Mouse (Mus musculus) MEL (cell line): ENCODE results near the gene Npcd. TPM values are rescaled to one million over a fixed set of nuclear protein-coding genes. Genes with fewer than 3 reads are reported as not detected.
A peak's percentile ranks its signal among the peaks of the same experiment; 100 is the strongest.

ENCODE experiments used
- DNase-seq: peaks from one replicate; pipeline ENCODE4 v3.0.0; 2011; ENCODE audit warnings: low read depth, low spot score
- H3K27ac ChIP-seq: 2 replicates; pipeline ENCODE4 v1.5.1; 2012; ENCODE audit warnings: low read depth, mild to moderate bottlenecking, control low read depth, low read length, moderate library complexity; ENCODE audit not compliant: control insufficient read depth
- H3K27me3 ChIP-seq, 2 experiments: fragments of 150-350 bp in 1 of 2; sonication (generic) in 1 of 2; 2 replicates each; pipeline ENCODE4 v1.6.1; 2012; ENCODE audit warnings: low read length in 2 of 2, mild to moderate bottlenecking in 2 of 2, improper control_type of control experiment in 1 of 2, moderate library complexity in 1 of 2; ENCODE audit not compliant: insufficient read depth in 2 of 2, control insufficient read depth in 1 of 2
- H3K36me3 ChIP-seq, 2 experiments: 2 replicates each; pipeline ENCODE4 v1.6.1; 2012 to 2014; ENCODE audit warnings: low read length in 2 of 2, improper control_type of control experiment in 1 of 2, inconsistent platforms in 1 of 2, mild to moderate bottlenecking in 1 of 2; ENCODE audit not compliant: insufficient read depth in 2 of 2, control insufficient read depth in 1 of 2
- H3K4me1 ChIP-seq, 2 experiments: fragments of 150-350 bp in 1 of 2; sonication (generic) in 1 of 2; 2 replicates each; pipeline ENCODE4 v1.6.1; 2012; ENCODE audit warnings: low read length in 2 of 2, improper control_type of control experiment in 1 of 2, mild to moderate bottlenecking in 1 of 2; ENCODE audit not compliant: insufficient read depth in 2 of 2, control insufficient read depth in 1 of 2
- H3K4me3 ChIP-seq, 2 experiments: fragments of 150-350 bp in 1 of 2; sonication (generic) in 1 of 2; 2 replicates each; pipeline ENCODE4 v1.5.1; 2012; ENCODE audit warnings: low read depth in 2 of 2, low read length in 2 of 2, mild to moderate bottlenecking in 2 of 2, moderate library complexity in 2 of 2, control low read depth in 1 of 2, improper control_type of control experiment in 1 of 2; ENCODE audit not compliant: control insufficient read depth in 1 of 2, insufficient read depth in 1 of 2
- H3K79me2 ChIP-seq: 2 replicates; pipeline ENCODE4 v1.6.1; 2012; ENCODE audit warnings: mild to moderate bottlenecking, low read length, moderate library complexity; ENCODE audit not compliant: control insufficient read depth, poor library complexity, insufficient read depth
- H3K9ac ChIP-seq: 2 replicates; pipeline ENCODE4 v1.6.1; 2012; ENCODE audit warnings: low read depth, mild to moderate bottlenecking, control low read depth, low read length, moderate library complexity; ENCODE audit not compliant: control insufficient read depth, poor library complexity, severe bottlenecking
- H3K9me3 ChIP-seq: fragments of 150-350 bp; sonication (generic); replicated peaks from 2 replicates; pipeline ENCODE4 v1.6.1; 2012; ENCODE audit warnings: mild to moderate bottlenecking, low read length, improper control_type of control experiment, moderate library complexity; ENCODE audit not compliant: insufficient read depth
- CHD1 ChIP-seq: IDR thresholded peaks from 2 replicates; pipeline ENCODE4 v1.6.1; 2012; ENCODE audit warnings: low read depth, mild to moderate bottlenecking, inconsistent platforms, low read length, improper control_type of control experiment
- CHD2 ChIP-seq: IDR thresholded peaks from 2 replicates; pipeline ENCODE4 v1.6.1; 2011; ENCODE audit warnings: low read length, improper control_type of control experiment
- E2F4 ChIP-seq: IDR thresholded peaks from 2 replicates; pipeline ENCODE4 v1.6.1; 2011; ENCODE audit warnings: low read depth, low read length, improper control_type of control experiment, borderline replicate concordance
- ELF1 ChIP-seq: IDR thresholded peaks from 2 replicates; pipeline ENCODE4 v1.6.1; 2014; ENCODE audit warnings: low read depth, mild to moderate bottlenecking, inconsistent platforms, low read length, improper control_type of control experiment, moderate library complexity
- EP300 ChIP-seq, 2 experiments: IDR thresholded peaks; 2 replicates each; pipeline ENCODE4 v1.6.1; 2011; ENCODE audit warnings: improper control_type of control experiment in 2 of 2, low read length in 2 of 2, low read depth in 1 of 2, mild to moderate bottlenecking in 1 of 2
- ETS1 ChIP-seq: IDR thresholded peaks from 2 replicates; pipeline ENCODE4 v1.6.1; 2012; ENCODE audit warnings: low read depth, mild to moderate bottlenecking, inconsistent platforms, low read length, improper control_type of control experiment, moderate library complexity
- HCFC1 ChIP-seq: IDR thresholded peaks from 2 replicates; pipeline ENCODE4 v1.6.1; 2012; ENCODE audit warnings: low read depth, mild to moderate bottlenecking, inconsistent platforms, low read length, improper control_type of control experiment, moderate library complexity
- MAX ChIP-seq: IDR thresholded peaks from 2 replicates; pipeline ENCODE4 v1.6.1; 2011; ENCODE audit warnings: low read length, improper control_type of control experiment
- MAZ ChIP-seq: IDR thresholded peaks from 2 replicates; pipeline ENCODE4 v1.6.1; 2012; ENCODE audit warnings: low read depth, mild to moderate bottlenecking, inconsistent platforms, low read length, improper control_type of control experiment
- MXI1 ChIP-seq: IDR thresholded peaks from 2 replicates; pipeline ENCODE4 v1.6.1; 2011; ENCODE audit warnings: mild to moderate bottlenecking, low read depth, low read length, improper control_type of control experiment
- NELFE ChIP-seq: IDR thresholded peaks from 2 replicates; pipeline ENCODE4 v1.6.1; 2011; ENCODE audit warnings: low read depth, low read length, improper control_type of control experiment
- NRF1 ChIP-seq: IDR thresholded peaks from 2 replicates; pipeline ENCODE4 v1.6.1; 2014; ENCODE audit warnings: low read depth, mild to moderate bottlenecking, inconsistent platforms, low read length, improper control_type of control experiment, moderate library complexity; ENCODE audit not compliant: poor library complexity, insufficient read depth, severe bottlenecking
- POLR2A ChIP-seq, 2 experiments: IDR thresholded peaks; 2 replicates each; pipeline ENCODE4 v1.6.1; 2011 to 2012; ENCODE audit warnings: low read length in 2 of 2, mild to moderate bottlenecking in 2 of 2, control low read depth in 1 of 2, improper control_type of control experiment in 1 of 2, low read depth in 1 of 2, moderate library complexity in 1 of 2; ENCODE audit not compliant: control insufficient read depth in 1 of 2, insufficient read depth in 1 of 2, poor library complexity in 1 of 2
- SIN3A ChIP-seq: IDR thresholded peaks from 2 replicates; pipeline ENCODE4 v1.6.1; 2012; ENCODE audit warnings: low read length, improper control_type of control experiment, inconsistent platforms
- SMC3 ChIP-seq: IDR thresholded peaks from 2 replicates; pipeline ENCODE4 v1.6.1; 2011; ENCODE audit warnings: low read depth, low read length, improper control_type of control experiment
- TBP ChIP-seq: IDR thresholded peaks from 2 replicates; pipeline ENCODE4 v1.8.0; 2011; ENCODE audit warnings: low read depth, low read length, improper control_type of control experiment
- TCF12 ChIP-seq: IDR thresholded peaks from 2 replicates; pipeline ENCODE4 v1.6.1; 2014; ENCODE audit warnings: low read depth, mild to moderate bottlenecking, inconsistent platforms, low read length, improper control_type of control experiment, moderate library complexity
- ZMIZ1 ChIP-seq: IDR thresholded peaks from 2 replicates; pipeline ENCODE4 v1.6.1; 2012; ENCODE audit warnings: low read depth, mild to moderate bottlenecking, inconsistent platforms, low read length, improper control_type of control experiment, moderate library complexity
- polyA plus RNA-seq, 2 experiments: library from polyadenylated mRNA; stranded (reverse) in 1 of 2; unstranded in 1 of 2; fragments of >175 nt in 1 of 2; fragments of >200 nt in 1 of 2; gene quantifications; 2 replicates each; pipeline versions ENCODE4 v1.2.1 to v1.2.4; 2012; ENCODE audit warnings: low replicate concordance in 2 of 2, low read depth in 1 of 2; ENCODE audit not compliant: insufficient read length in 2 of 2, insufficient read depth in 1 of 2, missing spikeins in 1 of 2
- total RNA-seq: library from RNA; depleted of rRNA; stranded (reverse); fragments of 300-350 nt; gene quantifications from 2 replicates; pipeline ENCODE4 v1.2.3, GENCODE M21; 2012

The Npcd gene
- total and polyA plus RNA-seq, 3 experiments, result not detected

- DNase-seq, result peak; percentile 99
- TF ChIP-seq E2F4 (no peak), MAZ (no peak), CHD1 (no peak), MXI1 (peak; percentile 79), SMC3 (no peak), ETS1 (no peak), HCFC1 (peak; percentile 84), TCF12 (peak; percentile 1; the same call in 1 of the 2 replicates), POLR2A (IDR thresholded peaks at IDR 0.05; ENCODE audit: control insufficient read depth in 1 of 2, insufficient read depth in 1 of 2, low read depth in 1 of 2, low read length in 2 of 2, poor library complexity in 1 of 2) (peak in 1 of 2 experiments; percentile 71; a peak in 3 of 4 replicates), TBP (peak; percentile 79), NRF1 (peak; percentile 18; the same call in 1 of the 2 replicates), MAX (peak; percentile 84), ELF1 (peak; percentile 76), SIN3A (peak; percentile 94), ZMIZ1 (no peak)
- H3K9me3 ChIP-seq, result no peaks in the 10 kb centered on the region
- H3K9ac ChIP-seq, result peak overlapping the region; percentile 71
- H3K4me1 ChIP-seq, result peaks cover 0 to 6% of the 10 kb centered on the region in 2 experiments; a peak in 1 of 4 replicates
- peak overlapping the region; percentile 70 to 71 for H3K4me3 ChIP-seq
- H3K27me3 ChIP-seq, result no peaks in the 10 kb centered on the region; a peak in 1 of 4 replicates
- 0 out of 4 replicates have a peak, but pooled peaks cover 0 to 2% of the 10 kb centered on the region in 2 experiments for H3K36me3 ChIP-seq
- peak overlapping the region; percentile 52 for H3K27ac ChIP-seq
- no peaks in the 10 kb centered on the region for H3K79me2 ChIP-seq
Measured at GRCm38 (mm10) chr15:79774117-79775027, 59.7 kb downstream of the Npcd start.

DNA sequence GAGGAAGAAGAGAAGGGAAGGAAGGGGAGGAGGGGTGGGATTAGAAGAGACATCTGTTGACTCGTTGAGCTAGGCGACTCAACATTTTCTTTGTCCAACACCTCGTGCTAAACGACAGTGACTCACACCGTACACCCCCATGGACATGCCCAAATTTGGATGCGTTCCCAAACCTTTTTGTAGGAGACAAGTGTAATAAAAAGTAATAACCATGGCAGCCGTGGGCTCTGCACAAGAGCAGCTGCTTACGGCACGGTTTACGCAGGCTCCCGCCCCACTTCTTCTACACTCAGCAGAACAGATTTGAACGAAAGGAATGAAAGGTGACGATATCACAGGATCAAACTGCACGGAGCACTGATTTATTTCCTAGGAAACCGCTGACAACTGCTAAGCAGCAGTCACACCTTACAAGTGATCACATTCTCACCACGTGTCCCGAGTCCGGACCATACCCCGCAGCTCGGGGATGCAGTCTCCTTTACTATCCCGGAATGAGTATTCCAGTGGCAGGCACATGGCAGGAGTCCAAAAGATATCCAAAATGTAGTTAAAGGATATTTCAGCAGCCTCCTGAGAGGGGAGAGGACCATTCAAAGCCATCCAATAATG is 63.3 kb downstream of the Npcd start:
- TF ChIP-seq CHD2 (no peak), EP300 (IDR thresholded peaks at IDR 0.05; ENCODE audit: low read depth in 1 of 2, low read length in 2 of 2) (no peak), MXI1 (no peak), MAX (no peak), TBP (no peak), NELFE (no peak)
- Histone ChIP-seq H3K79me2 (no peaks in the 10 kb centered on the region), H3K27me3 (no peaks in the 10 kb centered on the region), H3K9me3 (no peaks in the 10 kb centered on the region), H3K36me3 (0 out of 4 replicates have a peak, but pooled peaks cover 0 to 2% of the 10 kb centered on the region in 2 experiments), H3K4me3 (no peak overlapping the region), H3K9ac (no peak overlapping the region), H3K27ac (no peak overlapping the region), H3K4me1 (peaks cover 0 to 6% of the 10 kb centered on the region in 2 experiments; a peak in 1 of 4 replicates)
- DNase-seq, result no peak
